Mouse (Mus musculus): ENCODE measurements around the gene Oog4. TPM values are rescaled to one million over a fixed set of nuclear protein-coding genes. Genes with fewer than 3 reads are reported as not detected.

Gene Oog4
- not detected in 2 replicates for polyA plus RNA-seq (2012; rRNA removed; ENCODE audit: low replicate concordance)

GRCm38 (mm10) chr4:143450224-143450623 lies at the start of gene Oog4:
Gene Oog4, minus strand, starts transcription at chr4:143450324.

DNA sequence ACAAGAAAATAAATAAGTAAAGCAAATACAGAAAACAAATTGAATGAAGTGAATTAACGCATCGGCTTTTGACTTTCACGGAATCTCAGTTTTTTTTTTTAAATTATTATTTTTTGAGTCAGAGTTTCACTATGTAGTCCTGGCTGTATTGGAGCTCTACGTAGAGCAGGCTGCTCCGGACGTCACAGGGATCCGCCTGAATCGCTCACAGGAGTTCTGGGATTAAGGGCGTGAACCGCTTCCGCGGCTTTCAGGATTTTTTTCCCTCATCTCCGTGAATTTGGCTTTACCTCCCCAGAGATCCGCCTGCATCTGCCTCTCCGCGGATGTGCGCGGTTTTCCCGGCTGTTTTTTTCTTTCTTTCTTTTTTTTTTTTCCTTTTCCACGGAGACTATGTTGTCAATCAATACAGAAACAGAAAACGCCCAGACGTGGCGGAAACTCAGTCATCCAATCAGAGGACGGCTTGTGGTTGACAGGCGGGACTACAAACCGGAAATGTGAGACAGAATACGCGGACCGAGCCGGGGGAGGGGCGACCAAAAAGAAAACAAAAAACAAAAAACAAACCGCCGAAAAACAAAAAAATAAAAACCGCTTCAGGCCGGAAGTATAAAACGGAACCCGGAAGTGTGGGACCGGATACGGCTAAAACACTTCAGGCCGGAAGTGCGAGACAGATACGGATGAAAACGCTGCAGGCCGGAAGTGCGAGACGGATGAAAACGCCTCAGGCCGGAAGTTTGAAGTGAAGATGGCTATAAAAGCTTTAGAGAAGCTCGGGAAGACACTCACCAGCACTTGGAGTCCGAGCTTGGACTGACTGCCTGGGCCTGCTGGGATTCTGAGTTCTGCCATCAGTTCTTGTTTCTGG lies 37.7 kb downstream of the Oog4 start, which contains the start of gene Pramef8:
Gene Pramef8, plus strand, starts transcription at position 208 of the 874 bp plus-strand sequence.

DNA sequence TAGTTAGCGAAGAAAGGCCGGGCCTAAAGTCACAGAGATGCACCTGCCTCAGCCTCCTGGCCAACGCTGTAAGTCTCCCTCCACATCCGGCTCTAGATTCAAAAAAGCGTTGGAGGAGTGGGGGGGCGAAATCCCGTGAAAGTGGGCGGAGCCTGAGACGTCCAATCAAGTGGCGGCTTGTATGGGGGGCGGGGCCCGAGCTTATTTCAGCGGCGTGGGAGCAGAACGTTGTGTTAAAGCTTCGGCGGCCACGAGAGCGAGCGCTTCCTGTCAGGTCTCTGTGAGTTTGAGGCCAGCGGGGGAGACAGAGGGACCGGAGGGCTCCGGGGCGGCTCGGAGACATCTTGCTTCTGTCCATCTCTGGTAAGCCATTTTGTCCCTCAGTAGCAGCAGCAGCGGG lies 55.9 kb downstream of the Oog4 start, which contains the start of gene Pramel1:
Gene Pramel1, plus strand, starts transcription at position 248 of the 400 bp plus-strand sequence.

Other genes with a start within 250 kb of the Oog4 start
- gene Prdm2, start 237.3 kb downstream of the Oog4 start, polyA plus RNA-seq (2012; rRNA removed; ENCODE audit: low replicate concordance): 4.8 and 5.8 TPM in 2 replicates
- gene Pdpn, start 150.8 kb downstream of the Oog4 start, polyA plus RNA-seq (2012; rRNA removed; ENCODE audit: low replicate concordance): 0.77 and 1.6 TPM in 2 replicates
- not detected in 2 replicates for gene Lrrc38, start 100.6 kb downstream of the Oog4 start, polyA plus RNA-seq (2012; rRNA removed; ENCODE audit: low replicate concordance)
- not detected in 2 replicates for gene Pramel1, start 55.9 kb downstream of the Oog4 start, polyA plus RNA-seq (2012; rRNA removed; ENCODE audit: low replicate concordance)
- gene Pramef8, start 37.9 kb downstream of the Oog4 start, polyA plus RNA-seq (2012; rRNA removed; ENCODE audit: low replicate concordance): 2.2 and 3.1 TPM in 2 replicates
- not detected in 2 replicates for gene Gm13043, start 61.0 kb upstream of the Oog4 start, polyA plus RNA-seq (2012; rRNA removed; ENCODE audit: low replicate concordance)
- not detected in 2 replicates for gene Gm13040, start 85.6 kb upstream of the Oog4 start, polyA plus RNA-seq (2012; rRNA removed; ENCODE audit: low replicate concordance)
- gene BC080695, start 101.4 kb upstream of the Oog4 start, polyA plus RNA-seq (2012; rRNA removed; ENCODE audit: low replicate concordance): not detected in 2 replicates
- not detected in 2 replicates for gene Gm13057, start 101.4 kb upstream of the Oog4 start, polyA plus RNA-seq (2012; rRNA removed; ENCODE audit: low replicate concordance)
- not detected in 2 replicates for gene Gm13083, start 164.7 kb upstream of the Oog4 start, polyA plus RNA-seq (2012; rRNA removed; ENCODE audit: low replicate concordance)
- not detected in 2 replicates for gene Gm13088, start 206.9 kb upstream of the Oog4 start, polyA plus RNA-seq (2012; rRNA removed; ENCODE audit: low replicate concordance)